Mouse (Mus musculus) heart, embryonic 14.5 days (tissue): ENCODE results near the gene Cdk2ap2. TPM values are rescaled to one million over a fixed set of nuclear protein-coding genes. Genes with fewer than 3 reads are reported as not detected.
A peak's percentile ranks its signal among the peaks of the same experiment; 100 is the strongest.

ENCODE experiments used
- ATAC-seq: fragments of 200-750 bp; cut with Nextera tagmentation; 2 replicates; pipeline ENCODE4 v1.8.0; 2017; ENCODE audit warnings: low read depth, moderate TSS enrichment; ENCODE audit not compliant: insufficient number of reproducible peaks, insufficient read depth, low FRiP score
- H3K27ac ChIP-seq, 2 experiments: fragments of 200-500 bp in 1 of 2; fragments of 300-500 bp in 1 of 2; sonication (generic) in 1 of 2; replicated peaks in 1 of 2; 2 replicates each; pipeline ENCODE4 v1.5.1; 2012 to 2014; ENCODE audit warnings: low read depth in 2 of 2, low read length in 2 of 2, control low read depth in 1 of 2, mild to moderate bottlenecking in 1 of 2, mixed read lengths in 1 of 2; ENCODE audit not compliant: control insufficient read depth in 1 of 2, insufficient read depth in 1 of 2
- H3K27me3 ChIP-seq: fragments of 300-500 bp; sonication (generic); 2 replicates; pipeline ENCODE4 v1.6.1; 2014; ENCODE audit warnings: mild to moderate bottlenecking, low read length, control low read depth; ENCODE audit not compliant: control insufficient read depth, insufficient read depth
- H3K36me3 ChIP-seq: fragments of 300-500 bp; sonication (generic); 2 replicates; pipeline ENCODE4 v1.6.1; 2014; ENCODE audit warnings: mild to moderate bottlenecking, control low read depth, low read length, mixed read lengths; ENCODE audit not compliant: control insufficient read depth, insufficient read depth
- H3K4me1 ChIP-seq, 2 experiments: fragments of 200-500 bp in 1 of 2; fragments of 300-500 bp in 1 of 2; sonication (generic) in 1 of 2; 2 replicates each; pipeline ENCODE4 v1.6.1; 2012 to 2014; ENCODE audit warnings: low read length in 2 of 2, control low read depth in 1 of 2, mixed read lengths in 1 of 2; ENCODE audit not compliant: control insufficient read depth in 2 of 2, insufficient read depth in 2 of 2
- H3K4me2 ChIP-seq: fragments of 300-500 bp; sonication (generic); 2 replicates; pipeline ENCODE4 v1.6.1; 2014; ENCODE audit warnings: mild to moderate bottlenecking, low read length
- H3K4me3 ChIP-seq, 2 experiments: fragments of 200-500 bp in 1 of 2; fragments of 300-500 bp in 1 of 2; sonication (generic) in 1 of 2; 2 replicates each; pipeline ENCODE4 v1.5.1; 2012 to 2014; ENCODE audit warnings: low read length in 2 of 2, mild to moderate bottlenecking in 2 of 2, control low read depth in 1 of 2, low read depth in 1 of 2, moderate library complexity in 1 of 2; ENCODE audit not compliant: control insufficient read depth in 1 of 2, insufficient read depth in 1 of 2
- H3K9ac ChIP-seq: fragments of 300-500 bp; sonication (generic); 2 replicates; pipeline ENCODE4 v1.6.1; 2014; ENCODE audit warnings: mild to moderate bottlenecking, low read length
- H3K9me3 ChIP-seq: fragments of 300-500 bp; sonication (generic); 2 replicates; pipeline ENCODE4 v1.6.1; 2016; ENCODE audit warnings: low read length, control low read depth; ENCODE audit not compliant: control insufficient read depth
- WGBS: fragments of 180-500 bp; shearing (Covaris S2); extraction: QIAGEN DNeasy Blood & Tissue Kit; methylation state at CpG from one replicate; pipeline ENCODE4 v1.1.7; 2014; 5-methylcytosine and 5-hydroxymethylcytosine counted together
- polyA plus RNA-seq: library from polyadenylated mRNA; unstranded; fragments of >200 nt; fragmentation: Nextera tagmentation; extraction: Ambion mirVana; gene quantifications from 2 replicates; pipeline ENCODE4 v1.2.1, GENCODE M21; 2014

Gene Cdk2ap2
- polyA plus RNA-seq, 1 experiment from 2014 or later, result 62.5 TPM

GRCm38 (mm10) chr19:4101466-4101865, 4.5 kb downstream of the Cdk2ap2 start:
- Histone ChIP-seq H3K27me3 (peaks cover 20% of the 10 kb centered on the region; the same call in 1 of the 2 replicates), H3K4me2 (peak overlapping the region; percentile 90), H3K27ac (no peak overlapping the region), H3K4me3 (peak overlapping the region in 1 of 2 experiments; percentile 57; a peak in 2 of 4 replicates), H3K4me1 (peaks cover 14 to 28% of the 10 kb centered on the region in 2 experiments), H3K9ac (0 out of 2 replicates have a peak overlapping the region, but pooled peaks have one; percentile 70), H3K9me3 (no peaks in the 10 kb centered on the region), H3K36me3 (peaks cover 14% of the 10 kb centered on the region)
- no peak for ATAC-seq
- 73% methylated on average over 6 of the region's 6 CpGs for WGBS

- peaks cover 13 to 28% of the 10 kb centered on the region in 2 experiments for H3K4me1 ChIP-seq
- no peak for ATAC-seq
- WGBS, result 81% methylated on average over 2 of the region's 2 CpGs
- H3K4me2 ChIP-seq, result no peak overlapping the region
- H3K9ac ChIP-seq, result no peak overlapping the region
- H3K9me3 ChIP-seq, result no peaks in the 10 kb centered on the region
- no peak overlapping the region for H3K4me3 ChIP-seq
- peaks cover 20% of the 10 kb centered on the region; the same call in 1 of the 2 replicates for H3K27me3 ChIP-seq
- no peak overlapping the region for H3K27ac ChIP-seq
- peaks cover 20% of the 10 kb centered on the region for H3K36me3 ChIP-seq
Measured at GRCm38 (mm10) chr19:4102049-4102448, 5.1 kb downstream of the Cdk2ap2 start.

- Histone ChIP-seq H3K9me3 (no peaks in the 10 kb centered on the region), H3K36me3 (peaks cover 26% of the 10 kb centered on the region), H3K27ac (no peak overlapping the region), H3K4me3 (no peak overlapping the region), H3K9ac (no peak overlapping the region), H3K27me3 (peaks cover 20% of the 10 kb centered on the region; the same call in 1 of the 2 replicates), H3K4me2 (no peak overlapping the region), H3K4me1 (peaks cover 13 to 28% of the 10 kb centered on the region in 2 experiments)
- WGBS, result 94% methylated on average over 12 of the region's 12 CpGs
- ATAC-seq, result no peak
Measured at GRCm38 (mm10) chr19:4102626-4103025, 5.6 kb downstream of the Cdk2ap2 start.

- H3K36me3 ChIP-seq, result peaks cover 31% of the 10 kb centered on the region
- no peak overlapping the region for H3K4me2 ChIP-seq
- H3K9ac ChIP-seq, result no peak overlapping the region
- H3K9me3 ChIP-seq, result no peaks in the 10 kb centered on the region
- H3K4me3 ChIP-seq, result no peak overlapping the region
- peaks cover 13 to 24% of the 10 kb centered on the region in 2 experiments for H3K4me1 ChIP-seq
- peaks cover 20% of the 10 kb centered on the region; the same call in 1 of the 2 replicates for H3K27me3 ChIP-seq
- H3K27ac ChIP-seq, result no peak overlapping the region
- no peak for ATAC-seq
- 94% methylated on average over 18 of the region's 18 CpGs for WGBS
Measured at GRCm38 (mm10) chr19:4103294-4103693, 6.3 kb downstream of the Cdk2ap2 start.

- no peak for ATAC-seq
- Histone ChIP-seq H3K27me3 (peaks cover 20% of the 10 kb centered on the region; the same call in 1 of the 2 replicates), H3K4me2 (no peak overlapping the region), H3K9ac (no peak overlapping the region), H3K4me3 (no peak overlapping the region), H3K4me1 (peaks cover 13 to 24% of the 10 kb centered on the region in 2 experiments), H3K36me3 (peaks cover 34% of the 10 kb centered on the region), H3K27ac (no peak overlapping the region), H3K9me3 (no peaks in the 10 kb centered on the region)
- WGBS, result 49% methylated on average over 3 of the region's 3 CpGs
Measured at GRCm38 (mm10) chr19:4103792-4104191, 6.8 kb downstream of the Cdk2ap2 start.

GRCm38 (mm10) chr19:4104675-4105194, 7.8 kb downstream of the Cdk2ap2 start:
- no peak overlapping the region for H3K4me3 ChIP-seq
- no peak overlapping the region for H3K27ac ChIP-seq
- H3K4me1 ChIP-seq, result peaks cover 6 to 16% of the 10 kb centered on the region in 2 experiments; a peak in 3 of 4 replicates
- no peaks in the 10 kb centered on the region for H3K9me3 ChIP-seq
- 87% methylated on average over 16 of the region's 16 CpGs for WGBS
- no peak overlapping the region for H3K4me2 ChIP-seq
- H3K27me3 ChIP-seq, result peaks cover 20% of the 10 kb centered on the region; the same call in 1 of the 2 replicates
- no peak for ATAC-seq
- peaks cover 43% of the 10 kb centered on the region for H3K36me3 ChIP-seq
- H3K9ac ChIP-seq, result no peak overlapping the region

GRCm38 (mm10) chr19:4106654-4107053, 9.7 kb downstream of the Cdk2ap2 start:
- Histone ChIP-seq H3K4me1 (no peaks in the 10 kb centered on the region), H3K27me3 (peaks cover 11% of the 10 kb centered on the region; the same call in 1 of the 2 replicates), H3K9me3 (no peaks in the 10 kb centered on the region), H3K9ac (no peak overlapping the region), H3K4me2 (no peak overlapping the region), H3K36me3 (peaks cover 54% of the 10 kb centered on the region), H3K4me3 (no peak overlapping the region), H3K27ac (no peak overlapping the region)
- WGBS, result 90% methylated on average over 14 of the region's 14 CpGs
- no peak for ATAC-seq

- 82% methylated on average over 9 of the region's 9 CpGs for WGBS
Measured at GRCm38 (mm10) chr19:4108535-4108934, 11.6 kb downstream of the Cdk2ap2 start.

More at GRCm38 (mm10) chr19:4108535-4108934, 11.6 kb downstream of the Cdk2ap2 start:
- Histone ChIP-seq H3K27ac (no peak overlapping the region), H3K9me3 (no peaks in the 10 kb centered on the region), H3K36me3 (peaks cover 73% of the 10 kb centered on the region), H3K27me3 (no peaks in the 10 kb centered on the region), H3K4me1 (peaks cover 5 to 7% of the 10 kb centered on the region in 2 experiments; a peak in 3 of 4 replicates), H3K4me3 (no peak overlapping the region), H3K9ac (no peak overlapping the region), H3K4me2 (no peak overlapping the region)
- no peak for ATAC-seq
